Mouse (Mus musculus): ENCODE measurements around the gene Grk6. TPM values are rescaled to one million over a fixed set of nuclear protein-coding genes. Genes with fewer than 3 reads are reported as not detected.

Grk6 gene
- polyA plus RNA-seq, 1 experiment from 2014 or later, result 24.3 TPM

DNA sequence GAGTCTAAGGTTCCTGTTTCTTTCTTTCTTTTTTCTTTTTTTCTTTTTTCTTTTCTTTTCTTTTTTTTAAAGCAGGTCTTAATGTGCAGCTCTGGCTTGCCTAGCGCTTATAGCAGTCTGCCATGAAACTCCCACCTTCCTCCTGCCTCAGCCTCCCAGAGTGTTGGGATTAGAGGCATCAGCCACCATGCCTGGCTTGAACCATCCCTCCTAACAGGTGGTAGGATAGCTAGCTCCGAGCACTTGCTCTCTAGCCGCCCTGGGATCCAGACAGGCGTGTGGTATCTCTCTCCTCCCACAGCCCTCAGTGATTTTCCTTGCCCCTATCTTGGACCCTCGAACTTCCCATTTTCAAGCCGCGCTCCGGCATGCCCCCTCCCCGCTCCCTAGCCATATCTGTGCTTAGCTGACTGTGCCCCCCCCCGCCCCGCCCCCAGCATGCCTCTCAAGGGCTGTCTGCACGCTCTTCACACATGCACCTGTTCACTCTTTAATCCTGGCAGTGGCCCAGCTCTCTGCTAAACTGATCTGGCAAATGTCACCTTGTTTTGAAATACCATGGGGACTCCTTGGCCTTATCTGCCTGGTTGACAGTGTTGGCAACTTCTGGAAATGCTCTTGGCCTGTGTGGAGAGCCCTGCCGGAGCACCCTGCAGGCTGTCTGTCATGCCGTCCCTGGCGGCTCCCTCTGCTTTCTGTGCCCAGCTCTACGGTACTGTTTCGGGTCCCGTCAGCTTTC, 50.2 kb downstream of the Grk6 start:
- Histone ChIP-seq H3K27ac (ENCODE audit: low read depth, low read length) (no peak overlapping the region), H3K4me3 (ENCODE audit: low read depth, low read length) (no peak overlapping the region), H3K4me1 (ENCODE audit: control insufficient read depth, insufficient read depth, low read length) (peaks cover 20% of the 10 kb centered on the region), H3K9me3 (replicated peaks; ENCODE audit: control insufficient read depth, low read length) (no peaks in the 10 kb centered on the region), H3K36me3 (ENCODE audit: control insufficient read depth, insufficient read depth, low read length) (peaks cover 8% of the 10 kb centered on the region), H3K9ac (ENCODE audit: low read depth, low read length) (no peak overlapping the region), H3K27me3 (ENCODE audit: control insufficient read depth, insufficient read depth, low read length) (peaks cover 45% of the 10 kb centered on the region), H3K4me2 (peak overlapping the region; percentile 19)
- WGBS (ENCODE audit: insufficient replicate concordance), result 5% methylated on average over 18 of the region's 18 CpGs
- ATAC-seq (replicated peaks; ENCODE audit: insufficient number of reproducible peaks, low FRiP score, low TSS enrichment), result peak; percentile 68

GRCm38 (mm10) chr13:55495702-55496101, 50.8 kb downstream of the Grk6 start:
- no peak overlapping the region for H3K27ac ChIP-seq (ENCODE audit: low read depth, low read length)
- H3K4me2 ChIP-seq, result no peak overlapping the region
- H3K9me3 ChIP-seq (replicated peaks; ENCODE audit: control insufficient read depth, low read length), result no peaks in the 10 kb centered on the region
- peaks cover 44% of the 10 kb centered on the region for H3K27me3 ChIP-seq (ENCODE audit: control insufficient read depth, insufficient read depth, low read length)
- 34% methylated on average over 4 of the region's 4 CpGs for WGBS (ENCODE audit: insufficient replicate concordance)
- no peak overlapping the region for H3K4me3 ChIP-seq (ENCODE audit: low read depth, low read length)
- no peak overlapping the region for H3K9ac ChIP-seq (ENCODE audit: low read depth, low read length)
- H3K36me3 ChIP-seq (ENCODE audit: control insufficient read depth, insufficient read depth, low read length), result peaks cover 11% of the 10 kb centered on the region
- ATAC-seq (replicated peaks; ENCODE audit: insufficient number of reproducible peaks, low FRiP score, low TSS enrichment), result no peak
- peaks cover 20% of the 10 kb centered on the region for H3K4me1 ChIP-seq (ENCODE audit: control insufficient read depth, insufficient read depth, low read length)

GRCm38 (mm10) chr13:55496661-55497060, 51.8 kb downstream of the Grk6 start:
- H3K27ac ChIP-seq (ENCODE audit: low read depth, low read length), result no peak overlapping the region
- H3K9ac ChIP-seq (ENCODE audit: low read depth, low read length), result no peak overlapping the region
- peaks cover 11% of the 10 kb centered on the region for H3K36me3 ChIP-seq (ENCODE audit: control insufficient read depth, insufficient read depth, low read length)
- no peak overlapping the region for H3K4me3 ChIP-seq (ENCODE audit: low read depth, low read length)
- peaks cover 20% of the 10 kb centered on the region for H3K4me1 ChIP-seq (ENCODE audit: control insufficient read depth, insufficient read depth, low read length)
- no peak overlapping the region for H3K4me2 ChIP-seq
- H3K9me3 ChIP-seq (replicated peaks; ENCODE audit: control insufficient read depth, low read length), result no peaks in the 10 kb centered on the region
- 79% methylated on average over 6 of the region's 6 CpGs for WGBS (ENCODE audit: insufficient replicate concordance)
- ATAC-seq (replicated peaks; ENCODE audit: insufficient number of reproducible peaks, low FRiP score, low TSS enrichment), result no peak
- H3K27me3 ChIP-seq (ENCODE audit: control insufficient read depth, insufficient read depth, low read length), result peaks cover 34% of the 10 kb centered on the region

- H3K36me3 ChIP-seq (ENCODE audit: control insufficient read depth, insufficient read depth, low read length), result peaks cover 23% of the 10 kb centered on the region
Observed at GRCm38 (mm10) chr13:55498906-55499305, 54.0 kb downstream of the Grk6 start.

DNA sequence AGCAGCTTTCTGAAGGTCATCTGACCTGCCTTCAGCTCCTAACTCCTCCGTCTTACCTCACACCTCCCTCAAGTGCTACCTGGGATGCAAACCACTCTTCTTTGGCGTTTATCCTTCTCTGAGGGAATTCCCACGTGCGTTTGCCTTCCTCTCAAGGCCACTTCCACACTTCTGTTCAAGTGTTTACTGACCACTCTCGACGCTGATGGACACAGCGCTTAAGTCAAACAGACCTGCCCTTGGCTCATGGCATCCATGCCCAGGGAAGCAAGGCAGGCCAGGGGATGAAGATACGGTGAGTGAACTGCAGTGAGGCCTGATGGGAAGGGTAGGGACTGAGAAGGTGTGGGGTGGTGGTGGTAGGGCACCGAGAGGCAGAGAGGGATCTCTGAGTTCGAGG, 55.7 kb downstream of the Grk6 start:
- Histone ChIP-seq H3K36me3 (ENCODE audit: control insufficient read depth, insufficient read depth, low read length) (peaks cover 40% of the 10 kb centered on the region), H3K4me2 (no peak overlapping the region), H3K9ac (ENCODE audit: low read depth, low read length) (no peak overlapping the region), H3K4me3 (ENCODE audit: low read depth, low read length) (no peak overlapping the region), H3K27ac (ENCODE audit: low read depth, low read length) (no peak overlapping the region), H3K27me3 (ENCODE audit: control insufficient read depth, insufficient read depth, low read length) (peaks cover 10% of the 10 kb centered on the region), H3K4me1 (ENCODE audit: control insufficient read depth, insufficient read depth, low read length) (peaks cover 10% of the 10 kb centered on the region), H3K9me3 (replicated peaks; ENCODE audit: control insufficient read depth, low read length) (no peaks in the 10 kb centered on the region)
- ATAC-seq (replicated peaks; ENCODE audit: insufficient number of reproducible peaks, low FRiP score, low TSS enrichment), result no peak
- WGBS (ENCODE audit: insufficient replicate concordance), result 70% methylated on average over 10 of the region's 10 CpGs

More at GRCm38 (mm10) chr13:55498906-55499305, 54.0 kb downstream of the Grk6 start:
- H3K27ac ChIP-seq (ENCODE audit: low read depth, low read length), result no peak overlapping the region
- no peak overlapping the region for H3K4me3 ChIP-seq (ENCODE audit: low read depth, low read length)
- H3K4me2 ChIP-seq, result no peak overlapping the region
- peaks cover 20% of the 10 kb centered on the region for H3K4me1 ChIP-seq (ENCODE audit: control insufficient read depth, insufficient read depth, low read length)
- no peaks in the 10 kb centered on the region for H3K9me3 ChIP-seq (replicated peaks; ENCODE audit: control insufficient read depth, low read length)
- H3K9ac ChIP-seq (ENCODE audit: low read depth, low read length), result no peak overlapping the region
- ATAC-seq (replicated peaks; ENCODE audit: insufficient number of reproducible peaks, low FRiP score, low TSS enrichment), result no peak
- 67% methylated on average over 11 of the region's 11 CpGs for WGBS (ENCODE audit: insufficient replicate concordance)
- H3K27me3 ChIP-seq (ENCODE audit: control insufficient read depth, insufficient read depth, low read length), result peaks cover 15% of the 10 kb centered on the region

- H3K4me3 ChIP-seq (ENCODE audit: low read depth, low read length), result no peak overlapping the region
- WGBS (ENCODE audit: insufficient replicate concordance), result 84% methylated on average over 8 of the region's 8 CpGs
Observed at GRCm38 (mm10) chr13:55502405-55502804, 57.5 kb downstream of the Grk6 start.

GRCm38 (mm10) chr13:55504390-55504789, 59.5 kb downstream of the Grk6 start:
- H3K4me2 ChIP-seq, result no peak overlapping the region
- H3K4me1 ChIP-seq (ENCODE audit: control insufficient read depth, insufficient read depth, low read length), result peaks cover 4% of the 10 kb centered on the region; the same call in 1 of the 2 replicates
- no peak for ATAC-seq (replicated peaks; ENCODE audit: insufficient number of reproducible peaks, low FRiP score, low TSS enrichment)
- peaks cover 61% of the 10 kb centered on the region for H3K36me3 ChIP-seq (ENCODE audit: control insufficient read depth, insufficient read depth, low read length)
- H3K9me3 ChIP-seq (replicated peaks; ENCODE audit: control insufficient read depth, low read length), result no peaks in the 10 kb centered on the region
- no peaks in the 10 kb centered on the region for H3K27me3 ChIP-seq (ENCODE audit: control insufficient read depth, insufficient read depth, low read length)
- no peak overlapping the region for H3K9ac ChIP-seq (ENCODE audit: low read depth, low read length)
- no peak overlapping the region for H3K27ac ChIP-seq (ENCODE audit: low read depth, low read length)
- WGBS (ENCODE audit: insufficient replicate concordance), result 78% methylated on average over 5 of the region's 5 CpGs
- no peak overlapping the region for H3K4me3 ChIP-seq (ENCODE audit: low read depth, low read length)

More at GRCm38 (mm10) chr13:55502405-55502804, 57.5 kb downstream of the Grk6 start:
- peaks cover 54% of the 10 kb centered on the region for H3K36me3 ChIP-seq (ENCODE audit: control insufficient read depth, insufficient read depth, low read length)
- H3K27me3 ChIP-seq (ENCODE audit: control insufficient read depth, insufficient read depth, low read length), result peaks cover 10% of the 10 kb centered on the region
- peaks cover 2% of the 10 kb centered on the region; the same call in 1 of the 2 replicates for H3K4me1 ChIP-seq (ENCODE audit: control insufficient read depth, insufficient read depth, low read length)
- no peaks in the 10 kb centered on the region for H3K9me3 ChIP-seq (replicated peaks; ENCODE audit: control insufficient read depth, low read length)
- H3K9ac ChIP-seq (ENCODE audit: low read depth, low read length), result no peak overlapping the region
- no peak for ATAC-seq (replicated peaks; ENCODE audit: insufficient number of reproducible peaks, low FRiP score, low TSS enrichment)
- no peak overlapping the region for H3K27ac ChIP-seq (ENCODE audit: low read depth, low read length)
- no peak overlapping the region for H3K4me2 ChIP-seq

GRCm38 (mm10) chr13:55505810-55506209, 60.9 kb downstream of the Grk6 start:
- Histone ChIP-seq H3K4me3 (ENCODE audit: low read depth, low read length) (no peak overlapping the region), H3K4me1 (ENCODE audit: control insufficient read depth, insufficient read depth, low read length) (peaks cover 18% of the 10 kb centered on the region), H3K4me2 (no peak overlapping the region), H3K27me3 (ENCODE audit: control insufficient read depth, insufficient read depth, low read length) (no peaks in the 10 kb centered on the region), H3K9ac (ENCODE audit: low read depth, low read length) (no peak overlapping the region), H3K9me3 (replicated peaks; ENCODE audit: control insufficient read depth, low read length) (no peaks in the 10 kb centered on the region), H3K36me3 (ENCODE audit: control insufficient read depth, insufficient read depth, low read length) (peaks cover 64% of the 10 kb centered on the region), H3K27ac (ENCODE audit: low read depth, low read length) (no peak overlapping the region)
- no peak for ATAC-seq (replicated peaks; ENCODE audit: insufficient number of reproducible peaks, low FRiP score, low TSS enrichment)
- WGBS (ENCODE audit: insufficient replicate concordance), result 94% methylated on average over 9 of the region's 9 CpGs

GRCm38 (mm10) chr13:55506697-55507096, 61.8 kb downstream of the Grk6 start:
- Histone ChIP-seq H3K4me1 (ENCODE audit: control insufficient read depth, insufficient read depth, low read length) (peaks cover 27% of the 10 kb centered on the region), H3K4me3 (ENCODE audit: low read depth, low read length) (no peak overlapping the region), H3K4me2 (no peak overlapping the region), H3K36me3 (ENCODE audit: control insufficient read depth, insufficient read depth, low read length) (peaks cover 64% of the 10 kb centered on the region), H3K27me3 (ENCODE audit: control insufficient read depth, insufficient read depth, low read length) (no peaks in the 10 kb centered on the region), H3K9me3 (replicated peaks; ENCODE audit: control insufficient read depth, low read length) (no peaks in the 10 kb centered on the region), H3K9ac (ENCODE audit: low read depth, low read length) (no peak overlapping the region), H3K27ac (ENCODE audit: low read depth, low read length) (no peak overlapping the region)
- ATAC-seq (replicated peaks; ENCODE audit: insufficient number of reproducible peaks, low FRiP score, low TSS enrichment), result no peak
- WGBS (ENCODE audit: insufficient replicate concordance), result 88% methylated on average over 10 of the region's 10 CpGs
